Mouse (Mus musculus) left cerebral cortex, postnatal 25 days (tissue): ENCODE measurements at regions not wholly inside any gene's neighbourhood (a gene's known extent, or its start where the extent isn't known, plus 50 kb on each side); places are given as distances from the start of the nearest gene placed in this dataset.

Source experiments
- DNase-seq, 2 experiments: peaks; one replicate each; pipeline ENCODE4 v3.0.0; 2022; ENCODE audit warnings: low spot score in 2 of 2, mixed read lengths in 1 of 2
- intact Hi-C: fragments of 180-260 bp; cut with DNase I; formaldehyde crosslinking; loops from one replicate; pipeline ENCODE4 v1.15.1; 2025

- intact Hi-C loops, result loop anchor here (1.0 to 10.0 kb wide), 5 partner anchors 67 to 349 kb away; no protein-coding TSS in a partner anchor
- peak in 1 of 2 experiments; percentile 77 for DNase-seq
Measured at GRCm38 (mm10) chr11:52536211-52536610, 140.0 kb downstream of the 9530068E07Rik start.

GRCm38 (mm10) chr11:52536841-52537240 is 140.6 kb downstream of the 9530068E07Rik start:
- intact Hi-C loops, result loop anchor here (1.0 to 10.0 kb wide), 5 partner anchors 66 to 348 kb away; no protein-coding TSS in a partner anchor
- peak; percentile 77 to 97 for DNase-seq

DNA sequence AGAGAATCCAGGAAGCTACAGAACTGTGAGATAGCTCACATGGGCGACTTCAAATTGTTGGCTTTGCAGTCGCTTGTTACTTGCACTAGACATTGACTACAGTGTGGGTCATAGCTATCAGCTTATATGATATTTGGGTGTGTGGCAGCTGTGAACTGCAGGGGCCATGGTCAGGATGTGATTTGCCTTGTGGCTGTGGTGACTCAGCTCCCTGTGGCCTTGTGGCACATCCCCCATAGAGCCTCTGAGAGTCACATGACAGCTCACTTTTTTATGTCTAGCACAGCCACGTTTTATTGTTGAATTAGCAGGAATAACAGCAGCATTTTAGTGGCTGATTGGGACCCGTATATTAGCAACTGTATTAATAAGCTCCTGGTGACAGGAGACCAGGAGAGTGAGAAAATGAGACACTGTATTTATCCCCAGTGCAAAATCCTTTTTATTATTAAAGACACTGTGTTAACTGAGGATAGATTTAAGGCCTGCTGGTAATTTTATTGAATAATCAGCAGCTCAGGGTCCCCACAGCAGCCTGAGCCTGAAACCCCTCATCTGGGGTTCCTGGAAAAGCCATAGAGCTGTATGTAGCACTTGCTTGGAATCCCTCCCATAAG is 141.7 kb downstream of the 9530068E07Rik start:
- intact Hi-C loops, result loop anchor here (2.0 to 10.0 kb wide), 3 partner anchors 65 to 347 kb away; no protein-coding TSS in a partner anchor
- no peak for DNase-seq

GRCm38 (mm10) chr11:52541210-52541609 is 145.0 kb downstream of the 9530068E07Rik start:
- DNase-seq, result no peak

GRCm38 (mm10) chr11:52551451-52551850 is 155.2 kb downstream of the 9530068E07Rik start:
- DNase-seq, result peak in 1 of 2 experiments; percentile 57
- intact Hi-C loops, result no loop called here

More at GRCm38 (mm10) chr11:52541210-52541609, 145.0 kb downstream of the 9530068E07Rik start:
- intact Hi-C loops, result no loop called here

- intact Hi-C loops, result no loop called here
- DNase-seq, result peak in 1 of 2 experiments; percentile 52
Measured at GRCm38 (mm10) chr11:52552860-52553259, 156.6 kb downstream of the 9530068E07Rik start.

DNA sequence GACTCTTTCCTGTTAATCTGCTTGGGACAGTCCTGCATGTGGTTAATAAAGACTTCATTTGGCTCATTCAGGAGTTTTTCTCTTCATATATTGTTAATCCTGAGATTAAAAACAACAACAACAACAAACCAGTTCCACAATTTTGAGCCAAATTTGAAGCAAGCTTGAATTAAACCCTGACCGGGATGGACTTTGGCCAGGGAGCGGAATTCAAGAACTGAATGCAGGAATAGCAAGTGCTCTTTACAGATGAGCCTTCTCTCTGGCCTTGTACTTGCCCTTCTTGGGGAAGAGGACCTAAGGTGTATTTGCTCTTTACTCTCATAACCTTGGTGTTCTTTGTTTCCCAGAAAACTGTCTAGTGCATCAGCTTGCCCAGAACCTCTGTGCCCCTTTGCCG is 161.6 kb downstream of the 9530068E07Rik start:
- intact Hi-C loops, result no loop called here
- no peak for DNase-seq

- no peak for DNase-seq
- intact Hi-C loops, result no loop called here
Measured at GRCm38 (mm10) chr11:52558782-52559181, 162.6 kb downstream of the 9530068E07Rik start.

- DNase-seq, result no peak
- intact Hi-C loops, result no loop called here
Measured at GRCm38 (mm10) chr11:52561281-52561680, 165.1 kb downstream of the 9530068E07Rik start.

DNA sequence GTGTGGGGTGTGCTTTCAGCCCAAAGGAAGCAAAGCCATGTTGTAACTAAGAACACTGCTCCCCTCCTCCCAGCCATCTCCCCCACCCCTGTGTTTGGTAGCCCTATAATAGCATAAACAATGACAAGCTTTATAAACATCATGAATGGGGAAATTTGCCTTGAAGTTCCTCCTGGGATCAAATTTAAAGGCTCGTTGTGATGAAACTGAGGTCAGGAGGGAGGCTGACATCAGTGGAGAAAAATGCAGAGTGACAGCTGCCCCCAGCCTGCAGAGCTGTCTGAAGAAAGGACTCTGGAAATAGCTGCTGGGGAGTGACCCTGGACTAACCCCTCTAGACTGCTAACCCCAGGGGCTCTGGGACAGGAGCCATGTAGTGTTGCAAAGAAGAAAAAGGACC is 169.2 kb downstream of the 9530068E07Rik start:
- no peak for DNase-seq

DNA sequence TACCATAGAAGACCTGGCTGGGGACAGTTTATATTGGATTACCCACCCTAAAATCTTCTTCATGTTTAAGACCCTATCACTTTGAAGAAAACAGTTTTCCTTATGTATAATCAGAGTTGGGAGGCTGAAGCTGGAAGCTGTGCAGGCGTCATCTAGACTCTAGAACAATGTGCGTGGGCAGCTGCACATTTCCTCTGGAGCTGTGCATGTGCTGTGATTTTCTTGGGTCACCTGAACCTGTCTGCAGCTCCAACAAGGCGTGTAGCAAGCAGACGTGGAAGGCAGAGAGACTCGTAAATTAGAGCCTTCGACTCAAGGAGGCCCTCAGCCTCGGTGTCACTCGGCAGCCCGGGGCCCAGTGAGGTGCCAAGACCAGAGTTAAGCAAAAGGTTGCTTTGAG is 169.8 kb downstream of the 9530068E07Rik start:
- peak in 1 of 2 experiments; percentile 52 for DNase-seq
- intact Hi-C loops, result no loop called here

More for the DNA sequence above, 169.2 kb downstream of the 9530068E07Rik start:
- intact Hi-C loops, result no loop called here

DNA sequence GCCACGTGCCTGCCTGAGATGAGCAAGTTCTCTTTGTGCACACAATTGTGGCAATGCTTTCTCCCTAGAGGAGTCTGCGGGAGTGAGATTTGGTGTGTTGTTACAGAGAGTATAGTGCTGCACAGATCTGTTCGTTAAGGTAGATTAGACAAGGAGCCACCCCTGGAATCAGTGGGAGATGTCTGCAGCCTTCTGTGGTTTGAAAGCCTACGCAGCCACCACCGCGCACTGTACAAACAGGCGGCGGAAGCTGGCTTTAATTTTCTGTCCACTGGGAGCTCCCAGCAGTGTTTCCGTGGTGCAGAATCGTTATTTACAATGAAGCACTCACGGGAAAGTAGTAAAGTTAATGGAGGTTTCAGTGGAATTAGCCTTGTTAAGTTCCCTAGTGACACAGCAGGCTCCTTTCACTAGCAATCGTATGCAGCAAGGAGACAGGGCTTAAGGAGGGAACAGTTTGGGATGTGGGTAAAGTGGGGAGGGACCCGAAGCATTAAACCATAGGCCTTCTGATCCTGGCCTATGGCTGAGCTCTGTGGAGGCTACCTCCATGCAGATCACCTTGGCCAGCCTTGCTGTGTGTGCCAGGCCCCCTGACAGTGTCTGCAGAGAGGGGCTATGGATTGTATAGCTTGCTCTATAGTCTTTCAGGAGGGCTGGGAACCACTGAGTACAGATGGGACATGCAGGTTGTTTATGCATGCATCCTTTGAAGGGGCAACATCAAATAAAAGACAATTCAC is 171.9 kb downstream of the 9530068E07Rik start:
- peak; percentile 40 to 63 for DNase-seq

GRCm38 (mm10) chr11:52568794-52569193 is 172.6 kb downstream of the 9530068E07Rik start:
- intact Hi-C loops, result no loop called here
- peak in 1 of 2 experiments; percentile 28 for DNase-seq

More for the DNA sequence above, 171.9 kb downstream of the 9530068E07Rik start:
- intact Hi-C loops, result no loop called here

GRCm38 (mm10) chr11:52569759-52570158 is 173.5 kb downstream of the 9530068E07Rik start:
- intact Hi-C loops, result no loop called here

GRCm38 (mm10) chr11:52578471-52578870 is 182.2 kb downstream of the 9530068E07Rik start:
- intact Hi-C loops, result no loop called here
- peak in 1 of 2 experiments; percentile 23 for DNase-seq

More at GRCm38 (mm10) chr11:52569759-52570158, 173.5 kb downstream of the 9530068E07Rik start:
- no peak for DNase-seq

GRCm38 (mm10) chr11:52579764-52580377 is 183.6 kb downstream of the 9530068E07Rik start:
- intact Hi-C loops, result no loop called here
- DNase-seq, result no peak

- intact Hi-C loops, result no loop called here
- peak in 1 of 2 experiments; percentile 73 for DNase-seq
Measured at GRCm38 (mm10) chr11:52591596-52592180, 172.7 kb upstream of the Fstl4 start.

GRCm38 (mm10) chr11:52594092-52594491 is 170.3 kb upstream of the Fstl4 start:
- intact Hi-C loops, result no loop called here
- DNase-seq, result no peak

- DNase-seq, result no peak
- intact Hi-C loops, result no loop called here
Measured at GRCm38 (mm10) chr11:52601196-52601595, 163.2 kb upstream of the Fstl4 start.
